Mouse (Mus musculus) bone marrow, adult 2 months (tissue): ENCODE results near the gene Iqcn. TPM values are rescaled to one million over a fixed set of nuclear protein-coding genes. Genes with fewer than 3 reads are reported as not detected.

Source experiments
- H3K27ac ChIP-seq: fragments of 200-500 bp; 2 replicates; pipeline ENCODE4 v1.5.1; 2012; ENCODE audit warnings: low read depth, mild to moderate bottlenecking, control low read depth, inconsistent platforms, low read length; ENCODE audit not compliant: control insufficient read depth, poor library complexity, insufficient read depth
- H3K4me1 ChIP-seq: fragments of 200-500 bp; 2 replicates; pipeline ENCODE4 v1.6.1; 2011; ENCODE audit warnings: low read length; ENCODE audit not compliant: control insufficient read depth, insufficient read depth
- H3K4me3 ChIP-seq: fragments of 200-500 bp; replicated peaks from 2 replicates; pipeline ENCODE3; 2011; ENCODE audit warnings: mild to moderate bottlenecking, low read depth, low read length, control low read depth; ENCODE audit not compliant: control insufficient read depth
- CTCF ChIP-seq: fragments of 200-500 bp; IDR thresholded peaks from 2 replicates; pipeline ENCODE4 v1.5.1; 2011; ENCODE audit warnings: low read length, control low read depth; ENCODE audit not compliant: control insufficient read depth, insufficient read depth
- POLR2A ChIP-seq: fragments of 200-500 bp; IDR thresholded peaks from 2 replicates; pipeline ENCODE4 v1.6.1; 2011; ENCODE audit warnings: low read depth, mild to moderate bottlenecking, control low read depth, low read length, borderline replicate concordance; ENCODE audit not compliant: control insufficient read depth
- WGBS: fragments of 180-500 bp; shearing (Covaris S2); methylation state at CpG from one replicate; pipeline ENCODE4 v1.1.7; 2018; 5-methylcytosine and 5-hydroxymethylcytosine counted together
- polyA plus RNA-seq: library from polyadenylated mRNA; stranded (reverse); fragments of >200 nt; gene quantifications from 2 replicates; pipeline ENCODE4 v1.2.4, GENCODE M21; 2011; ENCODE audit warnings: low replicate concordance; ENCODE audit not compliant: missing spikeins, insufficient read depth, insufficient read length

The Iqcn gene
- polyA plus RNA-seq, 1 experiment = not detected

GRCm38 (mm10) chr8:70682692-70683091, 20.6 kb upstream of the Iqcn start:
- no peak for TF ChIP-seq CTCF
- no peak for TF ChIP-seq POLR2A
- Histone ChIP-seq H3K4me1 (peaks cover 5% of the 10 kb centered on the region), H3K27ac (no peak overlapping the region), H3K4me3 (no peak overlapping the region)
- WGBS = 50% methylated on average over 3 of the region's 3 CpGs

DNA sequence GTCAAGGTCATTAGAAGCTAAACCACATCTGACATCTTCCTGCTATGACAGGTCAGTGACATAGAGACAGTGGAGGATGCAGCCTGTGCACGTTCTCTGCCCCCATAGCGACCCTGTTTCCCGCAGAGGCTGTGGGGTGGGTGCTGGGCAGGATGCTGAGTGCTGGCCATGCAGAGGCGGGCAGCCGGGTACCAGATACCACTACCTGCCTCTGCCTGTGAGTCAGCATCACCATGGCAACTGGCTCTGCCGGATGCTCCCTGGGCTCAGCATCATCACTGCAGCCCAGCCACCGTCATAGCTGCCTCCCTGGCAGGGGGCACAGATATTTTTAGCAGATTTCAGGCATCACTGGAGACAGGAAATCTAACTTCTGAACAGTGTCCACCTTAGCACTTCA, 19.0 kb upstream of the Iqcn start:
- Histone ChIP-seq H3K27ac (no peak overlapping the region), H3K4me3 (no peak overlapping the region), H3K4me1 (peaks cover 2% of the 10 kb centered on the region; the same call in 1 of the 2 replicates)
- TF ChIP-seq CTCF (no peak), POLR2A (no peak)
- 71% methylated on average over 7 of the region's 7 CpGs for WGBS

GRCm38 (mm10) chr8:70687576-70687975, 15.7 kb upstream of the Iqcn start:
- H3K4me1 ChIP-seq = no peaks in the 10 kb centered on the region
- 82% methylated on average over 8 of the region's 8 CpGs for WGBS
- no peak for TF ChIP-seq POLR2A
- TF ChIP-seq CTCF = no peak

DNA sequence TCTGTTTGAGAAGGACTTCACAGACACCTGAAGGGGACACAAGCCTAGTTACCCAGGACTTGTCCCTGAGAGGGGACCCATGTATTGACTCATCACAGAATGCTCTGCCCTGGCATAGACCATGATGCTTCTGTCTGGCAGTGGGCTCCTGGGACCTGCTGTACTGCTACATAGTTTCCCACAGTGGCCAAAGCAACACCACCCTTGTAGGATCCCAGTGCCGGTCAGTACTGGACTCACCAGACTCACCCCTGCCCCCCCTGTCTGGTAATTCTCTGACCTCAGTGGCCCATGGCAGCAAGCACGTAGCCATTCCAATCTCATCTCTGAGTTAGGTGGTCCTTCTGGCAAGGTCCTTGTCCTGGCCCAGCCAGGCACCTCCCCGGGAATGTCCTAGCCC, 15.1 kb upstream of the Iqcn start:
- H3K4me3 ChIP-seq = no peak overlapping the region
- TF ChIP-seq POLR2A (no peak), CTCF (no peak)
- no peak overlapping the region for H3K27ac ChIP-seq
- WGBS = 92% methylated on average over 3 of the region's 3 CpGs
- no peaks in the 10 kb centered on the region for H3K4me1 ChIP-seq

More at GRCm38 (mm10) chr8:70687576-70687975, 15.7 kb upstream of the Iqcn start:
- Histone ChIP-seq H3K4me3 (no peak overlapping the region), H3K27ac (no peak overlapping the region)

GRCm38 (mm10) chr8:70689892-70690390, 13.3 kb upstream of the Iqcn start:
- Histone ChIP-seq H3K27ac (no peak overlapping the region), H3K4me1 (peaks cover 4% of the 10 kb centered on the region), H3K4me3 (no peak overlapping the region)
- WGBS = 73% methylated on average over 5 of the region's 5 CpGs
- TF ChIP-seq CTCF = no peak
- no peak for TF ChIP-seq POLR2A

DNA sequence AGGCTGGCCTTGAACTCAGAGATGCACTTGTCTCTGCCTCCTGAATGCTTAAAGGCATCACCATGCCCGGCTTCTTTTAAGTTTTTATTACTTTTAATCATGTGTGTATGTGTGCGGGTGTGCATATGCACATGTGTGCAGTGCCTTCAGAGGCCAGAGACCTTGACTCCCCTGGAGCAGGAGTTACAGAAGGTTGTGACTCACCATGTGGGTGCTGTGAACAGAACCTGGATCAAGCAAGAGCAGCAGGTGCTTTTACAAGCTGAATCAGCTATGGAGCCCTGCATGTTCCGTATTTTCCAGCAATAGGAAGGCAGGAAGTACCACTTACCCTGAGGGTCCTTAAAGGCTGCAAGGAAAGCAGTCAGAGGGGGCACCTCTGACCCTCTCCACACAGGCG, 12.0 kb upstream of the Iqcn start:
- WGBS = 85% methylated on average over 4 of the region's 4 CpGs
- TF ChIP-seq CTCF (no peak), POLR2A (no peak)
- Histone ChIP-seq H3K4me3 (no peak overlapping the region), H3K4me1 (peaks cover 5% of the 10 kb centered on the region), H3K27ac (no peak overlapping the region)

DNA sequence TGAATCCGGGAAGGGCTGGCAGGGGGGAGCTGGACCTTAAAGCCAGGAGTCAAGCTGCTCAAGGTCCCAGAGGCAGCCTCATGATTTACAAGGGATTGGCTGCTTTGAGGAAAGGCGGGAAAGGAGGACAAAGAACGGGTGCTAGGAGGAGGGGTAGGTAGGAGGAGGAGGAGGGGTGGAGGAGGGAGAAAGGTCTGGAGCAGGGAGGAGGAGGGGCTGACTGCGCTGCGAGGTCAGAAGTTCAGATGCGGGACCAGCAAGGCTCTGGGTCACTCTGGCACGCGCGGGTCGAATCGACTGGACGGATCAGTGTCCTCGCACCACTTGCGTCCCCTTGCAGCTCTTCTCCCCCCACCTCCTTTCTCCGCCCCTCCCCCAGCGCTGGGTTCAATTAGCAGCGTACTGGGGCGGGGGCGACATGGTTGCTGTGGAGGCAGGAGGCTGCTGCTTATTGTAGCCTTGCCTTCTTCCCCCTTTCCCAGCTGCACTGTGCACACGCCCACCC, 11.5 kb upstream of the Iqcn start:
- TF ChIP-seq CTCF = no peak
- no peak for TF ChIP-seq POLR2A
- no peak overlapping the region for H3K4me3 ChIP-seq
- H3K4me1 ChIP-seq = peaks cover 5% of the 10 kb centered on the region
- H3K27ac ChIP-seq = no peak overlapping the region
- 66% methylated on average over 20 of the region's 20 CpGs for WGBS

GRCm38 (mm10) chr8:70693636-70694035, 9.6 kb upstream of the Iqcn start:
- WGBS = 11% methylated on average over 5 of the region's 5 CpGs
- Histone ChIP-seq H3K27ac (no peak overlapping the region; the same call in 1 of the 2 replicates), H3K4me1 (peaks cover 8% of the 10 kb centered on the region), H3K4me3 (no peak overlapping the region)
- no peak for TF ChIP-seq POLR2A
- no peak for TF ChIP-seq CTCF
